Mouse (Mus musculus): ENCODE measurements around the gene Prkg1. TPM values are rescaled to one million over a fixed set of nuclear protein-coding genes. Genes with fewer than 3 reads are reported as not detected.

Gene Prkg1
- polyA plus RNA-seq, 1 experiment from 2014 or later: 10.0 TPM

GRCm38 (mm10) chr19:31763951-31764800, 657 bp downstream of the Prkg1 start:
- H3K4me1 ChIP-seq: peaks cover 21% of the 10 kb centered on the region
- peak overlapping the region; percentile 29 for H3K9ac ChIP-seq
- no peaks in the 10 kb centered on the region for H3K9me3 ChIP-seq
- under 1% methylated on average over 56 of the region's 56 CpGs for WGBS
- no peaks in the 10 kb centered on the region for H3K36me3 ChIP-seq
- ATAC-seq (ENCODE audit: insufficient read depth, low FRiP score, low read depth): peak; percentile 29; the same call in 1 of the 2 replicates
- no peaks in the 10 kb centered on the region for H3K27me3 ChIP-seq (replicated peaks)
- peak overlapping the region; percentile 97 for H3K4me2 ChIP-seq
- peak overlapping the region; percentile 58 for H3K4me3 ChIP-seq (replicated peaks)
- H3K27ac ChIP-seq: peak overlapping the region; percentile 75

DNA sequence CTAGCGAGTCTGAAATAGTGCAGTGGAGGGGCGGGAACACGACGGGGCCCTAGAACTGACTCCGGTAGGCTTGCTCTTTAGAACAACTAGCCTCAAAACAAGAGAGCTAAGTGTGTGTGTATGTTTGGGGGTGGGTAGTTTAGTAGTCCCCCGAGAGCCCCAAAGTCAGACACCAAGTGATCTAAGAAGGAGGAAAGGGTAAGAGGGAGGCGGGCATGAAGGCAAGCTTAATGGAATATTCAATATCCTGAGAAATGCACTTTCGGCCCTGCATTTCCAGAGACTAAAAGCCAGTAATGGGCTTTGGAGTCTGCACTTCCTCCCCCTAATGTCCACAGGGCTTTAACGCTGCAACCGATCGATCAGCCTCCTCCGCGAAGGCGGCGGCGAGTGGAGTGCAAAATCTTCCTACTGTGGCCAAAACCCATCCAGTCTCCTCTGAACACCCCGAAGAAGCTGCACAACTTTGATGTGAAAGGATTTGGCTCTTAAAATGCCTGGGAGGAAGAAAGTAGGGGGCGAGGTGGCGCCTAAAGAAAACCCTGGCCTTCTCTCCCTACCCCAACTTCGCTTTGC, 1.5 kb downstream of the Prkg1 start:
- Histone ChIP-seq H3K9me3 (no peaks in the 10 kb centered on the region), H3K4me2 (peak overlapping the region; percentile 97), H3K4me3 (replicated peaks) (peak overlapping the region; percentile 58), H3K27ac (0 out of 2 replicates have a peak overlapping the region, but pooled peaks have one; percentile 59), H3K36me3 (no peaks in the 10 kb centered on the region), H3K9ac (no peak overlapping the region), H3K4me1 (peaks cover 21% of the 10 kb centered on the region), H3K27me3 (replicated peaks) (no peaks in the 10 kb centered on the region)
- no peak for ATAC-seq (ENCODE audit: insufficient read depth, low FRiP score, low read depth)
- 14% methylated on average over 20 of the region's 20 CpGs for WGBS

GRCm38 (mm10) chr19:31762411-31763245, 2.2 kb downstream of the Prkg1 start:
- Histone ChIP-seq H3K9ac (no peak overlapping the region), H3K9me3 (no peaks in the 10 kb centered on the region), H3K27me3 (replicated peaks) (no peaks in the 10 kb centered on the region), H3K4me3 (replicated peaks) (peak overlapping the region; percentile 58), H3K27ac (peak overlapping the region; percentile 59; the same call in 1 of the 2 replicates), H3K4me2 (peak overlapping the region; percentile 97), H3K4me1 (peaks cover 21% of the 10 kb centered on the region), H3K36me3 (no peaks in the 10 kb centered on the region)
- 2% methylated on average over 24 of the region's 24 CpGs for WGBS
- peak; percentile 60; the same call in 1 of the 2 replicates for ATAC-seq (ENCODE audit: insufficient read depth, low FRiP score, low read depth)

DNA sequence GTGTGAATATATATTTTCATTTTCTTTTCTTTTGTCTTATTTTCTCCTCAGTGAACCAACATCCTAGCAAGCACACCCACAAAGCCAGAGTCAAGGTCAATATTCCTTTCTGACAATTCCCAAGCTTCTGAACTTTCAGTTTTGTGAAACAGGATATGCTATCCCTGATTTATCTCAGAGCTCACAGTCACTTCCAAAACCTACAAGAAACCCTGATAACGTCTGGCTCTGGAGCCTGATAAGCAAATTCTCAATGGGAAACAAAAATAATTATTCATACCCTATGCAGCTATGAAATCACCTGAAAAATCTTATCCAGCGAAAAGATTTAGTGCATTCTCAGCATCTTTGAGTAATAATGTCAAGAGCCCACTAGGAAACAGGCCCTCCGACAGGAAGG, 5.0 kb downstream of the Prkg1 start:
- no peak overlapping the region for H3K4me2 ChIP-seq
- no peaks in the 10 kb centered on the region for H3K36me3 ChIP-seq
- no peak overlapping the region for H3K4me3 ChIP-seq (replicated peaks)
- H3K27ac ChIP-seq: no peak overlapping the region
- no peaks in the 10 kb centered on the region for H3K27me3 ChIP-seq (replicated peaks)
- WGBS: 59% methylated on average over 3 of the region's 3 CpGs
- no peaks in the 10 kb centered on the region for H3K9me3 ChIP-seq
- H3K9ac ChIP-seq: no peak overlapping the region
- no peak for ATAC-seq (ENCODE audit: insufficient read depth, low FRiP score, low read depth)
- H3K4me1 ChIP-seq: peaks cover 20% of the 10 kb centered on the region

GRCm38 (mm10) chr19:31755929-31756792, 8.7 kb downstream of the Prkg1 start:
- no peaks in the 10 kb centered on the region for H3K27me3 ChIP-seq (replicated peaks)
- H3K4me3 ChIP-seq (replicated peaks): no peak overlapping the region
- H3K9me3 ChIP-seq: no peaks in the 10 kb centered on the region
- no peaks in the 10 kb centered on the region for H3K36me3 ChIP-seq
- peaks cover 3% of the 10 kb centered on the region; the same call in 1 of the 2 replicates for H3K4me1 ChIP-seq
- no peak for ATAC-seq (ENCODE audit: insufficient read depth, low FRiP score, low read depth)
- no peak overlapping the region for H3K9ac ChIP-seq
- no peak overlapping the region for H3K27ac ChIP-seq
- peak overlapping the region; percentile 33; the same call in 1 of the 2 replicates for H3K4me2 ChIP-seq
- 44% methylated on average over 11 of the region's 11 CpGs for WGBS

GRCm38 (mm10) chr19:31754642-31755287, 10.1 kb downstream of the Prkg1 start:
- 34% methylated on average over 9 of the region's 9 CpGs for WGBS
- Histone ChIP-seq H3K27me3 (replicated peaks) (no peaks in the 10 kb centered on the region), H3K9ac (no peak overlapping the region), H3K9me3 (no peaks in the 10 kb centered on the region), H3K4me2 (no peak overlapping the region), H3K27ac (no peak overlapping the region), H3K4me1 (peaks cover 4% of the 10 kb centered on the region; the same call in 1 of the 2 replicates), H3K36me3 (no peaks in the 10 kb centered on the region), H3K4me3 (replicated peaks) (no peak overlapping the region)
- ATAC-seq (ENCODE audit: insufficient read depth, low FRiP score, low read depth): no peak; the same call in 1 of the 2 replicates

DNA sequence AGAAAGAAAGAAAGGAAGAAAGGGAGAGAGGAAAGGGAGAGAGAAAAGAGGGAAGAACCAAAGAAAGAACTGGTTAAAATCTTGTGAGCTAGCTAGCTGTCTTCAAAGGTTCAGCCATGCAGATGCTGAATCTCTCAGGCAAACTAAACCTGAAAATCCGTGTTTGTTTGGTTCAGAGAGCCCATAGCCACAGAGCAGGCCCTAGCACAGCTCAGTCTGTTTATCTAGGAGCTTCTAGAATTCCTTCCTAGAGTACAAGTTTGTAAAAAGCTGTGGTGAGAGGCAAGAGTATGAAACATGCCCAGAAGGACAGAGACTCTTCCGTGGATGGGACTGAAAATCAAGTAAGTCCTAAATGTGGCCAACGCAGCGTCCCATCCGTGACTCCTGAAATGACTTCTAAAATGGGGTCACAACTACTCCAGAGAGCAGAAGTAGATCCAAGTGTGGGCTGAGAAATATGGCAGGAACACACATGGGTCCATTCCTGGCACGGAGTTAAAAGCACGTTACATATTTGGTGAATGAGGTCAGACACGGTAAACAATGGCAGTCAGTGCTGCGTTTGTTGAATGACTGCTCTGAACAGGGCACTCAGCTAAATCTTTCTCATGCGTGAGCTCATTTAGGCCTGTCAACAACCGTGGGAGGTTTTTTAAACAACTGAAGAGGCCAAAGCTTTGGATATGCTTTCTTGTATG, 13.7 kb downstream of the Prkg1 start:
- ATAC-seq (ENCODE audit: insufficient read depth, low FRiP score, low read depth): peak; percentile 43; the same call in 1 of the 2 replicates
- Histone ChIP-seq H3K4me2 (no peak overlapping the region), H3K4me1 (peaks cover 4% of the 10 kb centered on the region; the same call in 1 of the 2 replicates), H3K9me3 (no peaks in the 10 kb centered on the region), H3K27me3 (replicated peaks) (no peaks in the 10 kb centered on the region), H3K9ac (no peak overlapping the region), H3K36me3 (no peaks in the 10 kb centered on the region), H3K4me3 (replicated peaks) (no peak overlapping the region), H3K27ac (peak overlapping the region; percentile 35; the same call in 1 of the 2 replicates)
- 33% methylated on average over 11 of the region's 11 CpGs for WGBS

GRCm38 (mm10) chr19:31746635-31747034, 18.2 kb downstream of the Prkg1 start:
- no peak overlapping the region for H3K4me2 ChIP-seq
- peaks cover 4% of the 10 kb centered on the region; the same call in 1 of the 2 replicates for H3K4me1 ChIP-seq
- H3K27me3 ChIP-seq (replicated peaks): no peaks in the 10 kb centered on the region
- no peak overlapping the region for H3K9ac ChIP-seq
- H3K36me3 ChIP-seq: no peaks in the 10 kb centered on the region
- 22% methylated on average over 2 of the region's 2 CpGs for WGBS
- no peaks in the 10 kb centered on the region for H3K9me3 ChIP-seq
- ATAC-seq (ENCODE audit: insufficient read depth, low FRiP score, low read depth): no peak
- no peak overlapping the region for H3K4me3 ChIP-seq (replicated peaks)
- H3K27ac ChIP-seq: no peak overlapping the region

DNA sequence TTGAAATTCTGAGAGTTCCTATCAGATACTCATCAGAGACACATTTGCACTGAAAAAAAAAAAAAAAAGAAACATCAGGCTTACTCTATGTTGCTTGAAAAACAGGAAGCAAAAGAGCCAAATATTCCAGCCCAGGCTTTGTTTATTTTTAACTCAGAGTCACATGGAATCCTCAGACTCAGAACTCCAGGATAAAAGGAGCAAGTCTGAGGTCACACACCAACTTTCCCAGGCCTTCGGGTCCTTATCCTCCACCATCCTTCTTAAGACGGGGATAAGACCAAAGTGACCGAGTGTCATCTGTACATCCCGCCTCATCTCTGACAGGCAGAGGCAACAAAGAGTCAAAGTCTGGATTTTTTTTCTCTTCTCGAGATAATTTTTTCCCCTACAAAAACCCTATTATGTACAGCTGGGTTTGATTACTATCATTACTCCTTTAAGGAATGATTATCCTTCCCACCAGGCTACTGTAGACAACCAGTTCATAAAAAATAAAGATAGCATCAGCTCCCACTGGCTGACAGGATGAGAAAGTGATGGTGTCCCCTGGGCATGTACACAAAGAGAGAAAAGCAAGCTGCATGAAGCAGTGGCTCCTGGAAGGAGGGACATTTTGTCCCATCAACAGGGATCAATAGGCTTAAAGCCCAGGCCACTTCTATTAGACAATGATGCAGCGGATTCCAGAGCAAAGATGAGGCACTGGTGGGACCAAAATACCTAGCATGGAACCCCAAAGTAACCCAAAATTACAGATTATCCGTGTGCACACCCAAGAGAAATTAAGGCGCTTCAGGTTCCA, 21.4 kb downstream of the Prkg1 start:
- no peaks in the 10 kb centered on the region for H3K9me3 ChIP-seq
- H3K27ac ChIP-seq: no peak overlapping the region
- H3K36me3 ChIP-seq: no peaks in the 10 kb centered on the region
- ATAC-seq (ENCODE audit: insufficient read depth, low FRiP score, low read depth): no peak
- no peaks in the 10 kb centered on the region for H3K27me3 ChIP-seq (replicated peaks)
- H3K9ac ChIP-seq: no peak overlapping the region
- no peak overlapping the region for H3K4me3 ChIP-seq (replicated peaks)
- H3K4me1 ChIP-seq: no peaks in the 10 kb centered on the region
- no peak overlapping the region for H3K4me2 ChIP-seq
- 62% methylated on average over 8 of the region's 8 CpGs for WGBS

DNA sequence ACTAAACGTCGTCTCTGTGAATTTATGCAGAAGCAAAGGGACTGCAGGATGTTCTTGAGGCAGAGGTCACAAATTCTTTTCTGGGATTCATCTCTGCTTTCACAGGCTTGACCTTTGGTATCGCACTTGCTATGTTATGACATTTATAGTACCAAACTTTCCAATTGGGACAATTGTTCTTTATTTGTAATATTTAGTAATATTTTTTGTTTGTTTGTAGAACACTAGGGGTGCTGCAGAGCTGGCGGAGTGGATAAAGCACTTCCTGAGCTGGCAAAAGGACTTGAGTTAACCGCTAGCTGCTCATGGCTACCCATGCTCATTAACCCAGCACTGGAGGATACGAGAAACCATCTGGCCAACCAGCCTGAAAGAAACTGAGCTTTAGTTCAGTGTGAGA, 49.9 kb downstream of the Prkg1 start:
- H3K36me3 ChIP-seq: no peaks in the 10 kb centered on the region
- no peaks in the 10 kb centered on the region for H3K4me1 ChIP-seq
- 88% methylated on average over 6 of the region's 6 CpGs for WGBS
- ATAC-seq (ENCODE audit: insufficient read depth, low FRiP score, low read depth): no peak
- H3K9me3 ChIP-seq: no peaks in the 10 kb centered on the region
- H3K4me3 ChIP-seq (replicated peaks): no peak overlapping the region
- H3K9ac ChIP-seq: no peak overlapping the region
- H3K27me3 ChIP-seq (replicated peaks): no peaks in the 10 kb centered on the region
- H3K27ac ChIP-seq: no peak overlapping the region
- H3K4me2 ChIP-seq: no peak overlapping the region
